Mouse (Mus musculus) thymus, postnatal 0 days (tissue): ENCODE measurements around the gene Tnp1. TPM values are rescaled to one million over a fixed set of nuclear protein-coding genes. Genes with fewer than 3 reads are reported as not detected.

Experiments
- DNase-seq: peaks from one replicate; pipeline ENCODE4 v3.0.0-alpha.2; 2015; ENCODE audit warnings: low spot score
- polyA plus RNA-seq: library from polyadenylated mRNA; unstranded; fragments of >200 nt; fragmentation: Nextera tagmentation; extraction: Ambion mirVana; gene quantifications from 2 replicates; pipeline ENCODE4 v1.2.1, GENCODE M21; 2015

Tnp1 gene
- polyA plus RNA-seq: not detected in 2 replicates

DNA sequence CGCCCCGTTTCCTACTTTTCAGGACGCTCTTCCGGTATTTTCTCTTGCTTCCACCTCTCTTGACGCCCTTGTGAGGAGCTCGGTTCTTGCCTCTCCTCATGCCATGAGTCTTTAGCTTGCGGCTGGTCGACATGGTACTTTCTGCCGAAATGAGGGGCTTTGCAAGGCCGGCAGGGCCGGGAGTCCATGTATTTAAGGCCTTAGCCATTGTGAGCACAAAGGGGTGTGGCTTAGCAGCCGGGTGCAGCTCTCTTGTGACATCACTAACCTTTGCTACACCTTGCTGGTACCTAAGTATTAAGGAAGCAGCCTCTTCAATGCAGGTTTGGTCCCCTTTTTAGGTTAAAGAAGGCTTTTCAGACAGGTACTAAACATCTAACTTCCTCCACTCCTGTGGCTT lies at the start of gene Tnp1:
Tnp1 (minus strand) TSS at position 179 of the 400 bp plus-strand sequence.
- no peak for DNase-seq

DNA sequence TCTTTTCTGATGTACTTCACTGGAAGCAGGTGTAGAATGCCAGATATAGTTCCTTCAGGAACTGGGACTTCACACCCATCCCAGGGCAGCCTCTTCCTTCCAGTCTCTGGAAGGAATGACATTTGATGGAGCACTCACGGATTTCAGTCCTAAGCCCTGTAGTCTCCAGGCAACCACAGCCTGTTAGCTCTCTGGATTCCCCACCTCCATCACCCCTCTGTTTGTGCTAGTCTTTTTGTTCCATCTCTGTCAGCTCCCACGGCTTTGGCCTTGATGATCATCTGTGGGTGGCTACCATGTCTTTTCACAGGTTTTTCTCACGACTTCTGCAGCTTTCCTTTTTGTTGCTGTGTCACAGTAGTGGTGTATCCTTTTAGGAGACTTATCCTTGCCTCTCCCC lies 48.6 kb upstream of the Tnp1 start:
- DNase-seq: no peak

DNA sequence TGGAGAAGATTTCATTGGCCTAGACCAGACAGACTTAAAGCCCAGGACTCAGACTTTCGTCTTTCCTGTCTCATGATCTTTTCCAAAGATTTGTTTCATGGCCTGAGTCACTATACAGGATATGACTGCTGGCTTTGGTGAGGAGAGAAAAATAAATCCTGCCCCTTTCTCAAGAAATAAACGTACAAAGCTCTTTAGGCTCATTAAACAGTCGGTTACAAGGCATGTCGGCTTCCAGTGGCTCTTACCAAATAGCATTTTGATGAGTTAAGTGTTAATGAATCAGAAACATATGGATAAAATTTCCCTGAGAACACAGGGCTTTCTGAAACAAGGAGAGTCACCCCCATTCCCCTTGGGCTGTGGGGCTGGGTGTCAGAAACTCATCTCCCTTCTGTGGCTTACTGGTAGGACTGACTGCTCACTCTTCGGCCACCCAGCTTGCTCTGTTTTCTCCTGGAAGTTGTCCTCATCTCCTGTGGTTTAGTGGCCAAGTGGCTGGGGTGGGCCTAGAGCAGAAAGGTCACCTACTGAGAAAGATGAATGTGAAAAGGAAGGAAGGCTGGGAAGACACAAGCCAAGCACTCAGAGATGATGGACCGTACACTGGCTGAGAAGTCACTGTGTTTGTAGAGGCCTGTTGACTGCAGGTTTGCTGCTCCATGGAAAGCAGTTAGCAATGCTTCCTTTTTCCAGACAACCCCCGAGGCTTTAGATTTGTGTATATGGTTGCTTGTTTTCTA lies 46.0 kb upstream of the Tnp1 start:
- DNase-seq: no peak

DNA sequence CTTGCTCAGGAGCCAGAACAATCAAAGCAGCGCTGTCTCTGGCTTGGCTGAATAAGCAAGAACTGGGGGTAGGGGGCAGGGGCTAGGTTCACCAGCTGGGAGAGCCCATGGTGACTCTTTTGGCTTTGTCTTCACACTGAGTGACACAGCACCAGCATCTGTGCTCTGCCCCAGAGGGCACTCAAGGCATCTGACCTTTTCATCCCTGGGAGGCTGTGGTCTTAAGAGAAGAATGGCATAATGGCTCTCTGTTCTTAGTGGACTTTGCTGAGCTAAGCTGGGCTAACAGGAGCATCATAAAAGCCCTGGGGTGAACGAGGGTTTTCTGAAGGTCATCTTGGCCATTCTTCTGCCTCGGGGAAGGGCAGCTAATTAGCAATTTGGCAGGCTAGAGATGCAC lies 44.6 kb upstream of the Tnp1 start:
- DNase-seq: no peak

DNA sequence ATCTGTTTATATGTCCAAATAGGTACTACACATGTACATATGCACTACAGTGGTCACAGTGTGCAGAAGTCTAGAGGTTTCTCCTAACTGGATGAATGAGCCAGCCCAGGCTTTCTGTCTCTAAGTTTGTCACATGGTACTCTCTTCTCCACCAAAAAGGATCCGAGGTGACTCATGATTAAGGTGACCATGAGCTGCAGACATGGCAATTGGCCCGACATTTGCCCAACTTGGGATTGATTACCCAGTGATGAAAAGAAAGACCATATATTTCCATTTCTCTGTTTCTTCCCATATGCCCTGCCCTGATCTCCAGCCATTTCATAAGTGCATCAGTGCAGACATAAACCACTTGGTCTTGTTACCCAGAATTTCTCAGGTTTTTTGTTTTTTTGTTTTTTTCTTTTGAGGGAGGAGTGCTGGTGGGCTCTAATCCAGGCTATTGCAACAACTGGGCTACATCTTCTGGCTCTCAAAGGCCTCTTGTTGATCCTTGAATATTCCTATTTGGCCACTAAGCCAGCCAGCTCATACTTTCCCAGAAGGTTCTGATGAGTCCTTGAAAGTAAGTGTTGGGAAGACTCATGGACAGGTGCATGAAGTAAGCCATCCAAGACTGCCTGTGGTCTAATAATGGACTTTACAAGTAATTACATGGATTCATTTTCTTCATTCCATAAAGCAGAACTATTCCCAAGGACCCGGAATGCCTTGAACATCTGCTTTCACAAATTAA lies 40.7 kb upstream of the Tnp1 start:
- DNase-seq: no peak

DNA sequence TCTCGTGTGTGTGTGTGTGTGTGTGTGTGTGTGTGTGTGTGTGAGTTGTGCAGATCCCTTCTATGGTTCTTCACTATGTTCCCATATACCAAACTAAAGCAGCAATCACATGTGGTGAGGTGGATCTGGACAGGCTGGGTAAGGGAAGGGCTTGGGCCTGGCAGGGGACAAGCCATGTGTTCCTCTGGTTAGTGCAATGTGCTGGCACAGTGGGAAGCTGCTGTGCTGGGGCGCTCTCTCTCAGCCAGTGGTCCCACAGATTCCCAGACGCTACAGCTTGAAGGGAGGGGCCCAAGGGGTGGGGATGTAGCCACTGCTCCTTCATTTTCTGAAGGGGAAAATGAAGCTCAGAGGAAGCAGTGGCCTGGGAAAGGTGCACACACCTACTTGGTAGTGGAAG lies 40.1 kb upstream of the Tnp1 start:
- DNase-seq: no peak

DNA sequence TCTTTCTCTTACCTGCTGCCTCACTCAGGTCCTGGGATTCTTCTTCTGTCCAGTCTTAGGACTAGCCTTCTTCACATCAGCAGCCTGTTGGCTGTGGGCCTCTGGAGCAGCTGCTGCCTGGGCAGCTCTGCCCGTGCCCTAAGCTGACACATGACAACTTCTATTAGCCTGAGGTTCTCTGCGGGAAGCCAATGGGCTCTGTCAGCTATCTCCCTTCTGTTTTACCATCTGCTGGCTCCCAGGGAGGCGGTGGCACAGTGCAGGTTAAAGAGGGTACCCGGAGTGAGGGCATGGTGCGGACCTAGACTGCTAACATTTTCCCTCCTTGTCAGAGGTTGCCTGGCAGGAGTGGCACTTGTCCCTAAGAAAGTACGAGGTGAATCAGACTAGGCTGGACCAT lies 39.5 kb upstream of the Tnp1 start:
- DNase-seq: no peak

DNA sequence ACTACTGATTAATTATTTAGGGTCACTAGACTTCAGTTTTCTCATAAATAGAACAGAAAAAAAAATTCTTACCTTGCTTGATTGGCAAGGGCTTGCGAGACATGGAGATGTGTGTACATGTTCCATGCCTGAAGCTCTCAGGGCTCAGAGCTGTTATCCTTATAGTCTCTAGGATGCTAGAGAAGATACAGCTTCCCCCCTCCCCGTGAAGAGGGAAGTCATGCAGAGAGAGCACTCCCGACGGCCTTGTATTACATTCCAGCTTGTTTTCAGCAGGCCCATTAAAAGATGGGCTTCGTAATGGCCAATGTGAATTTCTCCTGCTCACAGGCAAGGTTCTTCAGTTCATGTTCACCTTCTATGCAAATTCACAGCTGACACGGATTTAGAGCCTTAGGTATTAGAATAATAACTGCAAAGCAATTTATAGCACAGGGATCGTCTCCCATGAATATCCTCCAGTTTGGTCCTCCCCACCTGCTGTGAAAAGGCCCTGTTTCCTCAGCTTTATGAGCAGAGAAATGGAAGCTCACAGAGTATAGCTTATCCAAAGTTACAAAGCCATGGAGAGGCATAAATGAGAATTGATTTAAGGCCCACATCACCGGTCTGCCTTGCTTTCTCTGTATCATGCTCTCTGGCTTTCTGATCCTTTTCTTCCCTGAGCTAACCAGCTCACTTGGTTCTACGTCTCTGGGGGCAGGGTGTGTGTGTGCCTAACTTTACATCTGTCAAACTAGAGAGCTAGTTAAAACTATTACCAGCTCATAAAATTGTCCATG lies 38.0 kb upstream of the Tnp1 start:
- DNase-seq: no peak

DNA sequence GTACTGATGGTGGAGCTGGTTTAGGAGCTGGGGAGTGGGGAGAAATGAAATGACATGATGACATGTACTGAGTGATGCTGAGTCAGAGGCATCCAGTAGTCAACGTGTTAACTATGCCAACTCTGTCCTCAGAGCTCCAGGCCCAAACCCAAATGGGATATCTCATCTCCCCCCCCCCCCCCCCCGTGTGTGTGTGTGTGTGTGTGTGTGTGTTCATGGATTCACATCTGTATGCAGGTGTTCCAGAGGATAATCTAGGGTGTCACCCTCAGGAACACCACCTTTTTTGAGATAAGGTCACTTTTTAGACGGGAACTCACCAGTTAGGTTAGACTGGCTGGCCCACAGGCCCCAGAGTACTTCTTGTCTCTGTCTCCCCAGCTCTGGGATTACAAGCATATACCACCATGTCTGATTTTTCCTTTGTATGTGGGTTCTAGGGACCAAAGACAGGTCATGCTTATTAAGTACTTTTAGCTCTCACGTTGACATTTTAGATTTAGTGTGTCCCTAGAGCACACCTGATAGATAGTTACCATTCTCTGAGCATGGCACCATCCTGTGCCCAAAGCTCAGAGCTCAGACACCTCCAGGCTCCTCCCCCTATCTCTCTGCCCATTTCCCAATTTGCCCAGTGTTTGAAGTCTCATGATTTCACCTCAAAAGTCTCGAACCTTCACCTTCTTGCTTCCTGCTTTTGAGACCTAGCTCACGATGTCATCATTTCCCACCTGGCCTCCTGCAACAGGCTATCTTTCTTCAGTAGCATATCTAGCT lies 31.4 kb upstream of the Tnp1 start:
- DNase-seq: no peak

DNA sequence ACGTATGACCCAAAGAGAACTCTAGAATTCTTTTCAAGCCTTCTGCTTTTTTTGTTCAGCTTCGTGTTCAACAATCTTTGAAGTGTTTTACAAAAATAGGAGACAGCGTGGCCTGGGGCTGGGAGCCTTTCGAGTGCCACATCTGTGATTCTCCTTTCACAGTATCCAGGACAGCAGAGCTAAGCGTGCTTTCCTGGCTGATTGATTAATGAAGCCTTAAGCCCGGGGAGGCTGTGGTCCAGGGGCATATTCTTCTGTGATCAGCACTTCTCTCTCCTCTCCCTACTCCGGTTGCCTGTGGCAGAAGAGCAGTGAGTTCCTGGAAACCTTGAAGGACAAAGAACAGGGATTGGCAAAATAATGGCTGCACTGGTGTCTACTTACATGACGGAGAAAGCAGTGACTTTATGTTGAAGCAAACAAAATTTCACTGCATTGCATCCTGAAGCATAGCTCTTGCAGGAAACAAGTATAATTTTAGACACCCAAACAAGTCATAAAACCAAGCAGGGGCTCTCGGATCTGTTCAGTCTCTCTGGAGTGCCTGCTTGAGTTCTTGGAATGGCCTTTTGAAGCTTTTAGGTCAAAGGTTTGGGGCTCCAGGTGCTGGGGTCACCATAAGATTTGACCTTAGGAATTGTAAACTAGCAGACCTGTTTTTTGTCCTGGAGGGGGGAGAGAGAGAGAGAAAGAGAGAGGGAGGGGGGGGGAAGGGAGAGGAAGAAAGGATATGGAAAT lies 30.4 kb upstream of the Tnp1 start:
- DNase-seq: no peak

DNA sequence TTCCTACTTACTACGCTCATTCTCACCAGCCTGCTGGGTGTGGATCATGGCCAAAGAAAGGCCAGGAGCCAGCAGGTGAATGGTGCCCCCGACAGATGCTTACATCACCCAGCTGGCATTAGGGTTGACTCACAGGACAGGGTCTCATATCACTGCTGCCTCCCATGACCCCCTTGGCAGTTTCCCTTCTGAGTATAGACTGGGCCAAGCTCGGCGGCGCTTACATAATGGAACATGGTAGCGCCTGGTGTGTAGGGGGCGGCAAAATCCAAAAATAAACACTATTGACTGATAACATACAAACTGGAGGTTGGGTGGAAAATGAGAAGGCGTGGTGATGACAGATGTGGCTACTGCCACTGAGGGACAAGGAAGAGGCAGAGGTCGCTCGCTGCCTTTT lies 28.0 kb upstream of the Tnp1 start:
- DNase-seq: no peak

DNA sequence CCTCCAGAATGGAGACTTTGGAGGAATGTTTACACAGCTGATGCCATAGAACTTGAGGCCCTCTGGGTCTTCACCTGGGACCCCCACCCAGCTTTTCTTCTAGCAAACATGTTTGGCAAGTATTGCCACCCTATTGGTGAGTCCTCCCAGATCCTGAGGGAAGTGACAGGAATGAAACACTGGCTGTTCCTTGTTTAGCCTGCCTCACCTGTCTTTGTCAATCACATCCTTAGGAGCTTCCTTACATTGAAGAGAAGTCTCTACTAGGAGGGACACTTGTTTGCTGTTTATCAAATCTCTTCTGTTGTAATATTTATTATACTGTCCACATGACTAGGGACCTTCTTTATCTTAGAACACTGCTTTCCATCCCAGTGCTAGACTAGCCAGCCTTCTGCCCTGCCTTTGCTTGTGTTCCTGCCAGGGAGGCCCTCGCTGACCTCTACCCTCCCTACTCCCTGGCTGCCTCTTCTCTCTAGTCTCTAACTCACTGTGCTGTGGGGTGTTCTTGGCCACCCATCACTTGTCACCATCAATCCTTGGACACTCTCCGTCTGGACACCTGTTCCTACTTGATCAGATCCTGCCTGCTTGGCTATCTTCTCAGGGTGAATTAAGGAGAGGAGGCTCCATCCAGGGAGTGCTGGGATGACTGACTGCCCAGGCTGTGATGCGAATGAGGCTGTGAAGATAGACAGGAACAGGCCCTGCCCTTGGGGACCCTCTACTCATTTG lies 25.1 kb upstream of the Tnp1 start:
- DNase-seq: no peak

DNA sequence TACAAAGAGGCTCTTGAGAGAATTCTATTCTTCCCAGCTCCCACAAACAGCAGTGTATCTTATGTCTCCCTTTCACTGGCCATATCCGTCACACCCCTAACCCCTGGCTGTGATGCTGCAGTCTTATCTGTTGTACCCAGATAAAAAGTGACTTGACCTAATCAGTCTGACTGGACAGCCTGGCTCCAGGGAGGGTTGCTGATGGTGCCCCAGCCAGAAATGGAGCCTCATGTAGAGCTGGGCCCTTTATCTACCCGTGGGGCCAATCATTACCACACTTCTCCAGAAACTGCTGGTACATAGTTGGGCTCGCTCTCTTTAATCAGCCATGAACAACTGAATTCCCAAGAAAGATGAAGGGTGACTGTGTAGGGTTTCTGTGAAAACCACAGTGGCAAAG lies 22.8 kb upstream of the Tnp1 start:
- no peak for DNase-seq

DNA sequence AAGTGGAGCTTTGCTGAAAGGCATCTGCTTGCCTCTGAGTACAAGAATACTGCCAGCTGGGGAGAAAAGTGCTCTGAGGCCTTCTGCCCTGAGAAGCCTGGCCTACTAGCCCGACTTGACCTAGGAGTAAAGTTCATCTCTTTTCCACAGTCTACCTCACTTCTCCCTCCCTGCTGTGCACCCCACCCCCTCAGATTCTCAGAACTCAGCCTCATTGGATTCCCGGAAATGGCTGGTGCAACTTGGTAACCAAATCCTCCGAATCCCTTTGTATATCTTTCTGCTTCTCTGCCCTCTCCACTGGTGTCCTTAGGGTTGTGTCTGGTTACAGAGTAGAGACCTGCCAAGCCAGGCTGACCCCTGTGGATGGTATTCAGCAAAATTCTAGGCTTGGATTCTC lies 20.8 kb upstream of the Tnp1 start:
- no peak for DNase-seq

DNA sequence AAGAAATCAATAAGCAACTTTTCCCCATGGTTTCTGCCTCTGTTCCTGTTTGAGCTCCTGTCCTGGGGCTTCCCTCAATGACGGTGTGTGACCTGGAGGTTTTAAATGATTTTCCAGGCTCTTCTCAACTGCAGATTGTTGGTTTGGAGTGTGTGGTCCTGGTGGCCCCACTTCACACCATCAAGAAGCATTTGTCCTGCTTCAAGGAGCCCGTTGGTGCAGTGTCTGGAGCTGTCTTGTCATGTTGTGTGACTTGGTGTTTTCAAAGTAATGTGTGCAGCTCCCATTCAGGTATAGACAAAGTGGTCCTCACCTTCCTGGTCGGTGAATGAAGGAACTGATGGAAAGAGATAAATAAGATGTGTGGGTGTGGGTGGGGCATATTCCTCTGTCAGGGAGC lies 20.0 kb upstream of the Tnp1 start:
- no peak for DNase-seq

DNA sequence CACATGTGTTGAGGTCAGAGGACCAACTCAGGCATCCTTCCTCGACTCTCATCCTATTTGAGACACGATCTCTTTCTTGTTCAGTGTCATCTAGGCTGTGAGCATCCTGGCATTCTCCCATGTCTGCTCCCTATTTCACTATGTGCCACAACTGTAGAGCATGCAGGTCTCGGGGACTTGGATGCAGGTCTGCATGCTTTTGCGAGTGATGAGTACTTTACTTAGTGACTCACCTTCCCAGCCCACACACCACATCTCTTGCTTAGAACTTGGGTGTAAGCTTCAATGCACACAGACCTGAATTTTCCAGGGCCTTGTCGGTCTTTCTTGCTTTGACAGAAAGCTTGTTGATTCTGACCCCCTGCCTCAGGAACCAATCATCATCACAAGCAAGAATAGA lies 16.8 kb upstream of the Tnp1 start:
- no peak for DNase-seq

DNA sequence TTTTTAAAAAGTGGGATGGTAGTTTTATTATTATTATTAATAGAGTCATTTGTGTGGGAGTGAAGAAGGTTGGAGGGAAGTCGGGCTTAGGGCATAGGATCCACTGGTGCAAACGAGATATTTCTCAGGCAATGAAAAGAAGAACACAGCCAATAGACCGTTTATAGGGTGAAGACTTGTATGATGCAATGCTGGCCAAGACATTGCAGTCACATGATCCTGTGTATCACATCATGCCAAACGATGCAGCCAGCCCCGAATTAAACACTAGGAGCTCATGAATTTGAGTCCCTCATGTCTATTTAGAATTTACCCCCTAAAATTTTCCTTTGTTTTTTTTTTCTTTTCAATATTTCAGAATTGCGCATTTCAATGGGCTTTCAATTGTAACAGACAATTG lies 13.0 kb upstream of the Tnp1 start:
- no peak for DNase-seq

DNA sequence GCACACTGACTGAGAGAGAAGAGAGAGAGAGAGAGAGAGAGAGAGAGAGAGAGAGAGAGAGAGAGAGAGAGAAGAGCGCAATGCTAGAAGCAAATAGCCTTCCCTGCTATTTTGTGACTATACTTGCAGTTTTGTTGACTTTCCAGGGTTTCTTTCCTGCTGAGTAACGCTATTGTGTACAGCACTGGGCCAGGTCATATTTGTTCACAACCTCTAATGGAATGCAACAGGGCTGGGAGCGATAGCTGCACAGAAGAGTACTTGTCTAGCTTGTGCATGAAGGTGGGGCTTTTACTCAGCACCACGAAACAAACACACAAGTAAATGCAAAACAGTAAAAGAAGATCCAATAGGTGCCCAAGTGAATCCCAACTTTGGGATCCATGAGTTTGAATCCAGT lies 11.7 kb upstream of the Tnp1 start:
- no peak for DNase-seq

DNA sequence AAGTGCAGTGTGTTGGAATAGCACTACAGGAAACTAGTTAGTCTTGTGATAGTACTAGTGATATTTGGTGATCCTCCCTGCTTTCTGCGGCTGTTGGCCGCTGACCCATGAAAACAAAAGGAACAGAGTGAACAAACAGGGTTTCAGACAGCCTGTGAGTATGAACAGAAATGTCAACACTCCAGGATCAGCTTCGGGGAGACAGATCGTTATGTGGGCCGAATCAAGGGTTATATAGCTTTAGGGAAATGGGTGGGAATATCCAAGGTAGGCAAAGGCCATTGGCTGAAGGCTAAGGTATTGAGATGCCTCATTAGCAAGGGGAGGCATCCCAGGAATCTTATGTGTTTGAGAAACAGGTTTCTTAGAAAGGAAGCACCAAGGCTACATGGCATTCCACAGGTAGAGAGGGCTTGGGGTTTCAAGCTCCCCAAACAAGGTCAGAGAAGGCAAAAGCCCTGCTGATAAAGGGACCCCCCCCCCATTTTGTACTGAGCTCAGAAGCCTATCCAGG lies 11.1 kb upstream of the Tnp1 start:
- no peak for DNase-seq

DNA sequence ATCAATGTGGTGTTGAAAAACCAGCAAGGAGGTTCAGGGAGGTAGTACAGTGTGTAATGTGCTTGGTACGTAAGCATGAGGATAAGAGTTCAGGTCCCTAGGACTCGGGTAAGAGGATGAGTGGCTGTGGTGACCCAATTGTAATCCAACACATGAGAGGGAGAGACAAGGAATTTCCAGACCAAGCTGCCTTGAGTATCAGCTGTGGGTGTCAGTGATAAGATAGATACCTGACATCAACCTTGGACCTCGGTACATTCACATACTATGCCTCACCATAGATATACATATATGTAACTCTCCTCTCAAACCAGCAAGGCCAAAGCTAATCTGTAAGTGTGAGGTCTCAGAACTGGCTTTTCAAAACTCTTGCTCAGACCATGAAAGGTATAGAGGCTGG lies 10.4 kb upstream of the Tnp1 start:
- no peak for DNase-seq
